Mouse (Mus musculus) testis, adult 2 months (tissue): ENCODE results near the gene Wdsub1.
A peak's percentile ranks its signal among the peaks of the same experiment; 100 is the strongest.

ENCODE experiments used
- CTCF ChIP-seq: fragments of 200-500 bp; IDR thresholded peaks from 2 replicates; pipeline ENCODE4 v1.5.1; 2012; ENCODE audit warnings: low read depth, mild to moderate bottlenecking, inconsistent platforms, low read length, moderate library complexity; ENCODE audit not compliant: control insufficient read depth, insufficient read depth, insufficient replicate concordance
- POLR2A ChIP-seq: fragments of 200-500 bp; IDR thresholded peaks from 2 replicates; pipeline ENCODE4 v1.6.1; 2012; ENCODE audit warnings: low read depth, mild to moderate bottlenecking, inconsistent platforms, low read length, moderate library complexity; ENCODE audit not compliant: control insufficient read depth

DNA sequence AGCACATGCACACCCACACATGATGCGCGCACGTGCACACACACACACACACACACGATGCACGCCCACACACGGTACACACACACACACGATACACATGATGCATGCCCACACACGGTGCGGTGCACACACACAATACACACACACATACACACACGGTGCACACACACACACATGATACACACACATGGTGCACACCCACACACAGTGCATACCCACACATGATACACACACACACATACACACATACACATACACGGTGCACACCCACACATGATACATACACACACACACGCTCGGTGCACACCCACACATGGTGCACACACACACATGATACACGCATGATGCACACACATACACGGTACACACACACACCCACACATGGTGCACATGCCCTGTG is 63.7 kb downstream of the Wdsub1 start:
- TF ChIP-seq CTCF (peak; percentile 9; the same call in 1 of the 2 replicates), POLR2A (no peak; the same call in 1 of the 2 replicates)
